Mouse (Mus musculus): ENCODE data around the gene Hcst. TPM values are rescaled to one million over a fixed set of nuclear protein-coding genes. Genes with fewer than 3 reads are reported as not detected.

Hcst gene
- polyA plus RNA-seq, 1 experiment from 2014 or later: 0.64 TPM

DNA sequence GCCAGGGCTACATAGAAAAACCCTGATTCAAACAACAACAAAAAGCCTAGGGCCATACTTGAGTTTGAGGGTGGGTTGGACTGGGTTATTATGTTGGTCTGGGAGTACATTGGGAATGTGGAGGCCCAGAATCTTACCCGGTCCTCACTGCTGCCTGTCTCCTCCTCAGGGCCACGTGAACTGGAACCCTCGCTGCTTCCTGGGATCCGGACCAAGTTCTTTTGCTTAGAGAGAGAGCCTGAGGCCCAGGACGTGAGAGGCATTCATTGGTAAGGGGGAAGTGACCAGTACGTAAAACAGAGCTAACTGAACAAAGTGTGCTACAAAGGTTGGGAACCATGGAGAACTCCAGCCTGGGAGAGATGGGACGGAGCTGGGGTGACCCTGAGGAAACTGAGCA lies 30.6 kb upstream of the Hcst start:
- H3K9me3 ChIP-seq: no peaks in the 10 kb centered on the region
- ATAC-seq (ENCODE audit: low FRiP score, low read depth): no peak
- no peak overlapping the region for H3K4me2 ChIP-seq (replicated peaks)
- H3K27ac ChIP-seq: no peak overlapping the region
- no peak overlapping the region for H3K4me3 ChIP-seq
- no peaks in the 10 kb centered on the region for H3K36me3 ChIP-seq
- peaks cover 76% of the 10 kb centered on the region for H3K27me3 ChIP-seq
- no peak overlapping the region for H3K9ac ChIP-seq
- WGBS: 74% methylated on average over 7 of the region's 7 CpGs
- H3K4me1 ChIP-seq: peaks cover 5% of the 10 kb centered on the region

DNA sequence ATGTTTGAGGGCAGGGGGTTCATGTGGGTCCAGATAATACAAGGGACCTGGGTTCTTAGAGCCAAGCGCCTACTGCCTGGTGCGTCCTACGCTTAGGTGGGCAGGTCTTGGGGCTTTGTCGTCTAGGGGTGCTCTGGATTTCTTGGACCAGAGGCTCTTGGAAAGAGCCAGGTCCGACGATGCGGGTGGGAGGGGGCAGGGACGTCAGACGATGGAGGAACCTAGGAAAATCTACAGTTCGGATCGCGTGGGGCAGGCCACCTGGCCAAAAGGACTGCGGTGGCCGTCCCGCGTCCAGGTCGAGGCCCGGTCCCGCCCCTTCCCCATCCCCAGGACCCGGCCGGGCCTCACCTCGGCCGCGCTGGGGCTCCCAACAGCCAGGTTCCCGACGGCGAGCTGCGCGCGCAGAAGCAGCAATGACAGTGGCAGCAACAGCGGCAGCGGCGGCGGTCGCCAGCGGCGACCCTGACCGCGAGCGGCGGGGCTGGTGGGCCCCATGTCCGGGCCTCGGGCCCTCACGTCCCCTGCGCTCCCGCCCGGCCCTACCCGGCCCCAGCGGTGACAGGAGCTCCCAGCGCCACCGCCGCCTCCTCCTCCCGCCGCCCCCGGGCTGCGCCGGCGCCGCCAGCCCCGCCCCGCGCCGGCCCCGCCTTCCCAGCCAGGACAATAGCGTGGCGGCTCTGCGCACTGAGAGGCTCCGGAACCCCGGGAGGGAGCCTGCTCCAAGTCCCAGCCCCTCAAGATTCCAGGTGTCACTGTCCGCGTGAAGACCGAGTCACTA lies 25.5 kb upstream of the Hcst start, which contains the start of gene Aplp1:
Gene Aplp1 (minus strand): TSS at position 565 of the 781 bp plus-strand sequence.
- H3K9me3 ChIP-seq: no peaks in the 10 kb centered on the region
- peak within 1 kb of the TSS; percentile 81 for H3K4me2 ChIP-seq (replicated peaks)
- peak within 1 kb of the TSS; percentile 3; the same call in 1 of the 2 replicates for H3K27ac ChIP-seq
- H3K9ac ChIP-seq: peak within 1 kb of the TSS; percentile 78
- peak within 1 kb of the TSS; percentile 72 for H3K4me3 ChIP-seq
- ATAC-seq (ENCODE audit: low FRiP score, low read depth): peak; percentile 81
- WGBS: under 1% methylated on average over 56 of the region's 72 CpGs
- H3K36me3 ChIP-seq: peaks cover 19% of the 10 kb centered on the region
- H3K4me1 ChIP-seq: peaks cover 19% of the 10 kb centered on the region
- peaks cover 63% of the 10 kb centered on the region for H3K27me3 ChIP-seq

DNA sequence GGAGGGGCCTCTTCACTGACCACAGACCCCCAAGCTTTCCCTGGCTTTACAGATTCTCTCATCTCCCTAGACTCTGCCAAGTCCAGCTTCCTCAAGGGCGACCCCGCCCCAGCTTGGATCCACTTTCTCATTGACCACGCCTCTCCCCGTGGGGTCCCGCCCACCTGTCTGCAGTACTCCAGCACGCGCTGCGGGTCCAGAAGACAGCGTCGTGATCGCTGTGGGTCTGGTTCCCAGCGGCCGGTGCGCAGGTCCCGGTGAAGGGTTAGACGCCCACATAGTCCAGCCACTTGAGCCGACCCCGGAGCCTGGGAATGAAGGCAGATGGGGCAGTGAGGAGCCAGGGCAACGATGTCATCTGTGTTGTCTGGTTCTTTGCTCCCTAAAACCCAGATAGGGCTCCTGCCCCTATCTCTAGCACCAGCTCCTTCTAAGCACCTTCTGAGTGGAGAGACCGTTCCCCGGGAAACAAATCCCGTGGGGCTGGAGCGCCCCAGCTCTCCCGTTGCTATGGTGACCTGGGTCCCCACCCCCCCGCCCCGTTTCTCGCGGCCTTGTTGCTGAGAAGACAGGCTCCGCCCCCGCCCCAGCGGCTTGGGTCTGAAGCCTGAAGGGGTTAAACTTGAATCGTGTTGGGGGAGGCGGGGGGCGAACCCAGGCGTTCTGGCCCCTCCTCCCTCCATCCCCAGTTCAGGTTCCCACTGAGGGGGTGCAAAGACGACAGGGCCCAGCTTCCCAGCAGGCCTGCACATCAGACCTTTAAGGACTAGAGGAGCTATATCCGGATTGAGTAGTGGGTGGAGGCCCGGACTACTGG lies 24.7 kb upstream of the Hcst start:
- Histone ChIP-seq H3K9ac (peak overlapping the region; percentile 78), H3K4me1 (peaks cover 19% of the 10 kb centered on the region), H3K27me3 (peaks cover 67% of the 10 kb centered on the region), H3K4me2 (replicated peaks) (peak overlapping the region; percentile 81), H3K27ac (peak overlapping the region; percentile 3; the same call in 1 of the 2 replicates), H3K4me3 (peak overlapping the region; percentile 72), H3K36me3 (peaks cover 19% of the 10 kb centered on the region), H3K9me3 (no peaks in the 10 kb centered on the region)
- under 1% methylated on average over 38 of the region's 38 CpGs for WGBS
- peak; percentile 29; the same call in 1 of the 2 replicates for ATAC-seq (ENCODE audit: low FRiP score, low read depth)

DNA sequence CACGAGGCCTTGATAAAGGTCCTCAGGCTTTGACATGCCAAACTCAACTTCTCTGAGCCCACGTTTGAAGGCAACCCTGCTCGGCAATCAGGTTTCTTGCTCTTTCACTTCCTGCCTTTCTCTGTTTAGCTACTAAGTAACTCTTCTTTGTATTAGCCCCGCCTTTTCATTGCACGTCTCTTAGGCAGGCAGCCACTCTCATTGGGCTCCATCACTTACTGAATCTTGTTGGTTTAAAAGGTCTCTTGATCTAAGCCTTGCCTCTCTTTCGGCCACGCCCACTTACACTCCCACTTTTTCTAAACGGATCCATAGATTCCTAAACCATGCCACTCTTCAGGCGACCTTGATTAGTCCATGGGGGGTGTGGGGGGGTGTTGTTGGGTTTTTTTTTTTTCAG lies 24.0 kb upstream of the Hcst start:
- 25% methylated on average over 9 of the region's 9 CpGs for WGBS
- ATAC-seq (ENCODE audit: low FRiP score, low read depth): no peak
- Histone ChIP-seq H3K4me1 (peaks cover 19% of the 10 kb centered on the region), H3K27me3 (peaks cover 72% of the 10 kb centered on the region), H3K4me3 (peak overlapping the region; percentile 72), H3K36me3 (peaks cover 25% of the 10 kb centered on the region), H3K4me2 (replicated peaks) (peak overlapping the region; percentile 81), H3K9ac (no peak overlapping the region), H3K9me3 (no peaks in the 10 kb centered on the region), H3K27ac (no peak overlapping the region)

GRCm38 (mm10) chr7:30440697-30441096 lies 21.0 kb upstream of the Hcst start:
- no peak overlapping the region for H3K9ac ChIP-seq
- no peak overlapping the region for H3K27ac ChIP-seq
- H3K36me3 ChIP-seq: peaks cover 40% of the 10 kb centered on the region
- WGBS: 49% methylated on average over 2 of the region's 5 CpGs
- peaks cover 79% of the 10 kb centered on the region for H3K27me3 ChIP-seq
- no peak overlapping the region for H3K4me2 ChIP-seq (replicated peaks)
- no peaks in the 10 kb centered on the region for H3K9me3 ChIP-seq
- H3K4me1 ChIP-seq: peaks cover 16% of the 10 kb centered on the region
- H3K4me3 ChIP-seq: no peak overlapping the region
- no peak for ATAC-seq (ENCODE audit: low FRiP score, low read depth)

- Histone ChIP-seq H3K27ac (no peak overlapping the region), H3K4me2 (replicated peaks) (no peak overlapping the region), H3K4me1 (peaks cover 10% of the 10 kb centered on the region), H3K9ac (no peak overlapping the region), H3K36me3 (peaks cover 50% of the 10 kb centered on the region), H3K4me3 (no peak overlapping the region), H3K9me3 (no peaks in the 10 kb centered on the region), H3K27me3 (peaks cover 80% of the 10 kb centered on the region)
- no peak for ATAC-seq (ENCODE audit: low FRiP score, low read depth)
- WGBS: 77% methylated on average over 13 of the region's 13 CpGs
Measured at GRCm38 (mm10) chr7:30439734-30440133, 20.1 kb upstream of the Hcst start.

GRCm38 (mm10) chr7:30436879-30437278 lies 17.2 kb upstream of the Hcst start:
- Histone ChIP-seq H3K9me3 (no peaks in the 10 kb centered on the region), H3K4me2 (replicated peaks) (no peak overlapping the region), H3K4me3 (no peak overlapping the region), H3K4me1 (no peaks in the 10 kb centered on the region), H3K9ac (no peak overlapping the region), H3K27me3 (peaks cover 54% of the 10 kb centered on the region), H3K27ac (no peak overlapping the region), H3K36me3 (peaks cover 38% of the 10 kb centered on the region)
- WGBS: 17% methylated on average over 10 of the region's 10 CpGs
- ATAC-seq (ENCODE audit: low FRiP score, low read depth): no peak

- H3K36me3 ChIP-seq: peaks cover 33% of the 10 kb centered on the region
- H3K27me3 ChIP-seq: peaks cover 47% of the 10 kb centered on the region
- no peak overlapping the region for H3K4me2 ChIP-seq (replicated peaks)
- H3K9me3 ChIP-seq: no peaks in the 10 kb centered on the region
- H3K4me1 ChIP-seq: no peaks in the 10 kb centered on the region
- no peak overlapping the region for H3K4me3 ChIP-seq
- 32% methylated on average over 9 of the region's 9 CpGs for WGBS
- no peak for ATAC-seq (ENCODE audit: low FRiP score, low read depth)
- no peak overlapping the region for H3K27ac ChIP-seq
- H3K9ac ChIP-seq: no peak overlapping the region
Measured at GRCm38 (mm10) chr7:30435156-30435555, 15.5 kb upstream of the Hcst start.

DNA sequence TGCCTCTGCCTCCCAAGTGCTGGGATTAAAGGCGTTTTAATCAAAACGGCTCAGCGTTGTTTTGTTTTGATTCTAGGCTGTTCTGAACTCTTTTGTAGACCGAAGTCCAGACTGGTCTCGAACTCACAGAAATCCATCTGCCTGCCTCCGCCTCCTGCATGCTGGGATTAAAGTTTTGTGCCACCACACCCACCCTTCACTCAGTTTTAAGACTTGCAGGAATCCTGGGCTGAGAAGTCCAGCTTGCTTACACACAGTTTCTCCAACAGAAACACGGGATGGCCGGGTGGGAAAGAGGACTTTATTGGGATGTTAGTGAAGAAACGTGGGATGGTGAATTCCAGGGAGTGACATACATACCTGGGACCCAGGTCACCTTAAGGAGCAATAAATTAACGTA lies 15.0 kb upstream of the Hcst start:
- H3K27me3 ChIP-seq: peaks cover 42% of the 10 kb centered on the region
- no peaks in the 10 kb centered on the region for H3K9me3 ChIP-seq
- WGBS: 68% methylated on average over 10 of the region's 10 CpGs
- H3K4me1 ChIP-seq: no peaks in the 10 kb centered on the region
- no peak overlapping the region for H3K27ac ChIP-seq
- no peak for ATAC-seq (ENCODE audit: low FRiP score, low read depth)
- no peak overlapping the region for H3K4me3 ChIP-seq
- no peak overlapping the region for H3K4me2 ChIP-seq (replicated peaks)
- H3K36me3 ChIP-seq: peaks cover 33% of the 10 kb centered on the region
- no peak overlapping the region for H3K9ac ChIP-seq

- no peak overlapping the region for H3K4me3 ChIP-seq
- ATAC-seq (ENCODE audit: low FRiP score, low read depth): no peak
- H3K27ac ChIP-seq: no peak overlapping the region
- H3K27me3 ChIP-seq: peaks cover 39% of the 10 kb centered on the region
- H3K4me2 ChIP-seq (replicated peaks): no peak overlapping the region
- H3K9me3 ChIP-seq: no peaks in the 10 kb centered on the region
- H3K4me1 ChIP-seq: no peaks in the 10 kb centered on the region
- peaks cover 32% of the 10 kb centered on the region for H3K36me3 ChIP-seq
- WGBS: 5% methylated on average over 10 of the region's 10 CpGs
- no peak overlapping the region for H3K9ac ChIP-seq
Measured at GRCm38 (mm10) chr7:30434238-30434637, 14.6 kb upstream of the Hcst start.

DNA sequence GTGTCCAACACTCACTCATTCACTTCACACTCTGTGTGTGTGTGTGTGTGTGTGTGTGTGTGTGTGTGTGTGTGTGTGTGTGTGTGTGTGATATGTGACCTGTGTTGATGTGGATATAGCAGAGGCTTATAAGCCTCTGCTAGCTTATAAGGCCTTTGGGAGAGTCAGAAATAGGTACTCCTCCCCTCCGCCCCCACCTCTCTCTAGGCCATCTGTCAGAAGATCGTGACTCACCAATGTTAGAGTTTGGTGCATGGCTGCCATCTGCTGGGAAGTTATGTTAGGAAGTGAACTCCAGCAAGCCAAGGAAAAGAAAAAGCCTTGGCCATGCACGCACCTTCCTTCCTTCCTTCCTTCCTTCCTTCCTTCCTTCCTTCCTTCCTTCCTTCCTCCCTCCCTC lies 12.1 kb upstream of the Hcst start:
- Histone ChIP-seq H3K9me3 (no peaks in the 10 kb centered on the region), H3K4me2 (replicated peaks) (no peak overlapping the region), H3K9ac (no peak overlapping the region), H3K4me1 (no peaks in the 10 kb centered on the region), H3K4me3 (no peak overlapping the region), H3K36me3 (peaks cover 21% of the 10 kb centered on the region), H3K27me3 (peaks cover 20% of the 10 kb centered on the region), H3K27ac (no peak overlapping the region)
- ATAC-seq (ENCODE audit: low FRiP score, low read depth): no peak
- WGBS: 19% methylated on average over 3 of the region's 3 CpGs

DNA sequence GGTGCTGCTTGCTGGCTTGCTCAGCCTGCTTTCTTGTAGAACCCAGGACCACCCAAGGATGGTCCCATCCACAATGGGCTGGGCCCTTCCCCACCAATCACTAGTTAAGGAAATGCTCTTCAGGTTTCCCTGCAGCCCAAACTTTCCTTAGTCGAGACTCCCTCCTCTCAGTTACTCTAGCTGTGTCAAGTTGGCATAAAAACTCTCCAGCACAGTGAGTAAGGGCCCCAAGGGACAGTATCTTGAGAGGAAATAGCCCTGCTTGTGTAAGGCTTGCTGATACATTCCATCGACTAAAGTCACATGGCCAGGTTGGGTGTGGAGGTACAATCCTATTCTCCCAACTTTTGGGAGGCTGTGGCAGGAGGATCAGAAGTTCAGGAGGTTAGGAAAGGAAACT lies 10.5 kb upstream of the Hcst start:
- no peak overlapping the region for H3K27ac ChIP-seq
- WGBS: 48% methylated on average over 2 of the region's 2 CpGs
- H3K9ac ChIP-seq: no peak overlapping the region
- H3K4me2 ChIP-seq (replicated peaks): no peak overlapping the region
- no peak for ATAC-seq (ENCODE audit: low FRiP score, low read depth)
- peaks cover 4% of the 10 kb centered on the region for H3K27me3 ChIP-seq
- H3K4me1 ChIP-seq: no peaks in the 10 kb centered on the region
- H3K36me3 ChIP-seq: peaks cover 15% of the 10 kb centered on the region
- no peaks in the 10 kb centered on the region for H3K9me3 ChIP-seq
- H3K4me3 ChIP-seq: no peak overlapping the region
